Mouse (Mus musculus) lung, adult 2 months (tissue): Measurements from ENCODE around the gene D5Ertd579e.

ENCODE experiments used
- CTCF ChIP-seq: fragments of 200-500 bp; IDR thresholded peaks from 2 replicates; pipeline ENCODE4 v1.5.1; 2011; ENCODE audit warnings: mild to moderate bottlenecking, low read length, control low read depth; ENCODE audit not compliant: insufficient read depth
- POLR2A ChIP-seq: fragments of 200-500 bp; IDR thresholded peaks from 2 replicates; pipeline ENCODE4 v1.6.1; 2011; ENCODE audit warnings: low read depth, mild to moderate bottlenecking, control low read depth, low read length, borderline replicate concordance; ENCODE audit errors: extremely low read depth

DNA sequence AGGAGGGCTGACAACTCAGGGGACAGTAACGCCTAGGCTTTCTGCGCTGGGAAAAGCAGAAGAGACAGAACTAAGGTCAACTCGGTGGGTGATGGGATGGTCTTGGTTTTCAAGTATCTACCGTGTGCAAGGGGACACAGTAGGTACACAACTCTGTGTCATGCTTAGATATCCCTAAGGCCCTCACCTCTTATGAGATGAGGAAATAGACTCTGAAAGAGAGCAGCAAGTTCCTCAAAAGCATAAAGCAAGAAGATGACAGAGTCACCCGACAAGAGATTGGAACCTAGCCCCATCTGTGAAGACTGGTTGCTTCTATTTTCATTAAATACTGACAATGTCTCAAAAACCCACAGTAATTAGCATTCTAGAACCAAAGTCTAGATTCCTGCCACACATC, 10.0 kb upstream of the D5Ertd579e start:
- no peak for TF ChIP-seq POLR2A
- no peak for TF ChIP-seq CTCF
